Mouse (Mus musculus) adrenal gland, adult 10 weeks (tissue): ENCODE data around the gene Trim25. TPM values are rescaled to one million over a fixed set of nuclear protein-coding genes. Genes with fewer than 3 reads are reported as not detected.

Experiments used
- polyA plus RNA-seq: library from polyadenylated mRNA; stranded (reverse); fragments of 350-450 nt; fragmentation: Illumina TruSeq; extraction: RNeasy Lipid Tissue Mini Kit (QIAGEN cat#74804); gene quantifications from one replicate; pipeline ENCODE4 v1.2.3, GENCODE M21; 2014; ENCODE audit warnings: low read depth, low replicate concordance

Trim25 gene
- polyA plus RNA-seq = 113 TPM

GRCm38 (mm10) chr11:88998974-88999722 is at the start of gene Trim25:
TSS of gene Trim25 (plus strand) at chr11:88999376.

GRCm38 (mm10) chr11:88955217-88955969 is 43.8 kb upstream of the Trim25 start, which contains the start of gene Scpep1:
TSS of gene Scpep1 (minus strand) at chr11:88955465.

DNA sequence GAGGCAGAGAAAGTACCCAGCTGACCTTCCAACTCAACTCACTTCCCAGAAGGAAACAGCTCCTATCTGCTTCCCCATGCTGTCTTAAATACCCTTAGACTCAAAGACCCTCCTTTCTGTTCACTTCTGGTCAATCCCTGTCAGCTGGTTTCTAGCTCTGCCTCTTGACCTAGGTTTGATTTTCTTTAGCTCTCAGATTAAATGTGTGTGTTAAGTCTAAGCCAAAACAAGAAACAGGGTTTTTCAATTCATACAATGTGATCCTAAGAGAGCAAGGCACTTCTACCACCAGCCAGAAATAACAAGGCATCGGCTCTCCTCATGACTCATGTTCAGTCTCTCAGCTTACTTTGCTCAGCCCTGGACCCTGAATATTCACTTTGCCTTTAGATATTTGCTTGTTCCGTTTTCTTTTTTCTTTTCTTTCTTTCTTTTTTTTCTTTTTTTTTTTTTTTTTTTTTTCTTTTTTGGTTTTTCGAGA is 32.3 kb upstream of the Trim25 start, which contains the start of gene Elobl:
TSS of gene Elobl (minus strand) at position 51 of the 481 bp plus-strand sequence.

DNA sequence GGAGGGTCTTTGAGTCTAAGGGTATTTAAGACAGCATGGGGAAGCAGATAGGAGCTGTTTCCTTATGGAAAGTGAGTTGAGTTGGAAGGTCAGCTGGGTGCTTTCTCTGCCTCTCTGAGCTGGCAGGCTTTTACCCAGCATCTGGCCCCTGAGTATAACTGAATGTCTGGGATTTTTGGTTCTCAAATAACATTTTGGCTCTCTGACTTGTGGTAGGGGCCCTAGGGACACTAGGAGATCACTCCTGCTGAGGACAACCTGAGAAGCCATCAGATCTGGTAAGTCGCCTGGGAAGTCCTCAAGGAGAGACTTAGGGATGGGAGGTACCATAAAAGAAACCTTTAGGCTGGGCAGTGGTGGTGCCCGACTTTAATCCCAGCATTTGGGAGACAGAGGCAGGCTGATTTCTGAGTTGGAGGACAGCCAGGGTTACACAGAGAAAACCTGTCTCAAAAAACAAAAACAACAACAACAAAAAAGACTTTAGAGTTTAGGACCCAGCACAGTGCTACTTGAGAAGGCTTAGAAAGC is 28.9 kb upstream of the Trim25 start, which contains the start of gene Coil:
TSS of gene Coil (plus strand) at position 51 of the 531 bp plus-strand sequence.

GRCm38 (mm10) chr11:89066750-89067149 is 67.6 kb downstream of the Trim25 start, which contains the start of gene Dgke:
TSS of gene Dgke (minus strand) at chr11:89066850.

Other genes with a start within 250 kb of the Trim25 start
- 34.4 TPM for gene Akap1, start 134.8 kb upstream of the Trim25 start, polyA plus RNA-seq
- gene Scpep1, start 43.9 kb upstream of the Trim25 start, polyA plus RNA-seq = 135 TPM
- gene Elobl, start 32.4 kb upstream of the Trim25 start, polyA plus RNA-seq = not detected
- 9.2 TPM for gene Coil, start 29.1 kb upstream of the Trim25 start, polyA plus RNA-seq
- 23.0 TPM for gene Dgke, start 67.5 kb downstream of the Trim25 start, polyA plus RNA-seq
- not detected for gene Gm525, start 74.5 kb downstream of the Trim25 start, polyA plus RNA-seq